Mouse (Mus musculus): ENCODE data around the gene AI661453. TPM values are rescaled to one million over a fixed set of nuclear protein-coding genes. Genes with fewer than 3 reads are reported as not detected.
"Not testable (repeated sequence)": the region's sequence is repeated elsewhere in the genome, so short reads cannot be mapped to it uniquely, and the experiment has no call there.

The AI661453 gene
- total and polyA plus RNA-seq, 3 experiments: not detected

GRCm38 (mm10) chr17:47409897-47410861 lies 26.2 kb upstream of the AI661453 start:
- H3K27me3 ChIP-seq (ENCODE audit: control insufficient read depth in 1 of 2, insufficient read depth in 2 of 2, low read length in 2 of 2); DNase-seq (ENCODE audit: low read depth, low spot score); H3K9ac ChIP-seq (ENCODE audit: control insufficient read depth, low read depth, low read length, poor library complexity, severe bottlenecking): not testable (repeated sequence)

DNA sequence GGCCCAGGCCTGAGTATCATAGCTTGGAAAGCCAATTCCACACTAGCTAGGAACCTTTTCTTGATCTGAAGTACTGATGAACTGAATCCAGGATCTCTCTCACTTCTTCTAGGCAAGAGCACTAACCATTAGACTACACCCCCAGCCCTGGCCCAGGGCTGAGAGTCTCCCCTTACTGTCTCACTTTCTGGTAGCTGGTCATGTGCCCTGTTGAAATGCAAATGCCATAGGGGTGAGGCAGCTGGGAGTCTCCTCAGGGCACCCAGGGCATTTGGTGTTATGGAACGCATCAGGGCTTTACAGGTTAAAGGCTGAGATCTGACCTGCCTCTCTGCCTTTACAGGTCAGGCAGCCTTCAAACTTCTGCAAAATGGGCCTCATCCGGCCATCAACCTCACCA lies 16.2 kb upstream of the AI661453 start:
- no peak overlapping the region for H3K27ac ChIP-seq (ENCODE audit: control insufficient read depth, low read depth, low read length)
- H3K9me3 ChIP-seq (replicated peaks; ENCODE audit: insufficient read depth, low read length): no peaks in the 10 kb centered on the region
- no peaks in the 10 kb centered on the region; a peak in 1 of 4 replicates for H3K27me3 ChIP-seq (ENCODE audit: control insufficient read depth in 1 of 2, insufficient read depth in 2 of 2, low read length in 2 of 2)
- H3K9ac ChIP-seq (ENCODE audit: control insufficient read depth, low read depth, low read length, poor library complexity, severe bottlenecking): no peak overlapping the region
- DNase-seq (ENCODE audit: low read depth, low spot score): no peak
- TF ChIP-seq E2F4 (IDR thresholded peaks at IDR 0.05; ENCODE audit: borderline replicate concordance, low read depth, low read length): no peak
- TF ChIP-seq CHD1 (IDR thresholded peaks at IDR 0.05; ENCODE audit: low read depth, low read length): no peak
- TF ChIP-seq HCFC1 (IDR thresholded peaks at IDR 0.05; ENCODE audit: low read depth, low read length): no peak
- no peak for TF ChIP-seq ELF1 (IDR thresholded peaks at IDR 0.05; ENCODE audit: low read depth, low read length)
- no peaks in the 10 kb centered on the region for H3K36me3 ChIP-seq (ENCODE audit: control insufficient read depth in 1 of 2, insufficient read depth in 2 of 2, low read length in 2 of 2)
- H3K79me2 ChIP-seq (ENCODE audit: control insufficient read depth, insufficient read depth, low read length, poor library complexity): no peaks in the 10 kb centered on the region
- no peaks in the 10 kb centered on the region for H3K4me1 ChIP-seq (ENCODE audit: control insufficient read depth in 1 of 2, insufficient read depth in 2 of 2, low read length in 2 of 2)
- H3K4me3 ChIP-seq (ENCODE audit: control insufficient read depth in 1 of 2, insufficient read depth in 1 of 2, low read depth in 2 of 2, low read length in 2 of 2): no peak overlapping the region

More at GRCm38 (mm10) chr17:47409897-47410861, 26.2 kb upstream of the AI661453 start:
- not testable (repeated sequence) for H3K4me3 ChIP-seq (ENCODE audit: control insufficient read depth in 1 of 2, insufficient read depth in 1 of 2, low read depth in 2 of 2, low read length in 2 of 2); H3K79me2 ChIP-seq (ENCODE audit: control insufficient read depth, insufficient read depth, low read length, poor library complexity); H3K9me3 ChIP-seq (replicated peaks; ENCODE audit: insufficient read depth, low read length); H3K27ac ChIP-seq (ENCODE audit: control insufficient read depth, low read depth, low read length); H3K4me1 ChIP-seq (ENCODE audit: control insufficient read depth in 1 of 2, insufficient read depth in 2 of 2, low read length in 2 of 2); H3K36me3 ChIP-seq (ENCODE audit: control insufficient read depth in 1 of 2, insufficient read depth in 2 of 2, low read length in 2 of 2)

DNA sequence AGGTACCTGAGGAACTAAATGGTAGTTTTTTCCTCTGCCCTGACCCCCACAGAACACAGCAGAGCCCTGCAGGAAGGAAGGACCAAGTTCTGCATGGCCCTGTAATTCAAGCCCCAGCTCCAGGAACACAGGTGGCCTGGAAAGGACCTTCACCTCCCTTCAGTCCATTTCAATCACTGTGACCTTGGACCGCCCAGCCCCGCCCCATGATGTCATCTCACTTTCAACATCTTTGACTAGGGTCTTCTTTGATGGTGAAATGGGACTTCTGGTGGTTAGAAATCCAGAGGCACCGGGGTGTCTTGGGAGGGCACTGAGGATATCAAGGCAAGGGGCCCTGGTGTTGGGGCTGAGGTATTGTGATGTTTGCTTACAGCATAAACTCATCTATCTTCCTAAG lies 14.8 kb upstream of the AI661453 start:
- no peaks in the 10 kb centered on the region for H3K9me3 ChIP-seq (replicated peaks; ENCODE audit: insufficient read depth, low read length)
- no peaks in the 10 kb centered on the region for H3K79me2 ChIP-seq (ENCODE audit: control insufficient read depth, insufficient read depth, low read length, poor library complexity)
- no peaks in the 10 kb centered on the region for H3K36me3 ChIP-seq (ENCODE audit: control insufficient read depth in 1 of 2, insufficient read depth in 2 of 2, low read length in 2 of 2)
- no peak for DNase-seq (ENCODE audit: low read depth, low spot score)
- no peaks in the 10 kb centered on the region; a peak in 1 of 4 replicates for H3K4me1 ChIP-seq (ENCODE audit: control insufficient read depth in 1 of 2, insufficient read depth in 2 of 2, low read length in 2 of 2)
- H3K27me3 ChIP-seq (ENCODE audit: control insufficient read depth in 1 of 2, insufficient read depth in 2 of 2, low read length in 2 of 2): no peaks in the 10 kb centered on the region
- H3K9ac ChIP-seq (ENCODE audit: control insufficient read depth, low read depth, low read length, poor library complexity, severe bottlenecking): no peak overlapping the region
- H3K27ac ChIP-seq (ENCODE audit: control insufficient read depth, low read depth, low read length): no peak overlapping the region
- TF ChIP-seq CHD1 (IDR thresholded peaks at IDR 0.05; ENCODE audit: low read depth, low read length): no peak
- TF ChIP-seq ELF1 (IDR thresholded peaks at IDR 0.05; ENCODE audit: low read depth, low read length): no peak
- no peak for TF ChIP-seq CHD2 (IDR thresholded peaks at IDR 0.05; ENCODE audit: low read length)
- TF ChIP-seq E2F4 (IDR thresholded peaks at IDR 0.05; ENCODE audit: borderline replicate concordance, low read depth, low read length): no peak
- TF ChIP-seq ZMIZ1 (IDR thresholded peaks at IDR 0.05; ENCODE audit: low read depth, low read length): no peak
- no peak for TF ChIP-seq MXI1 (IDR thresholded peaks at IDR 0.05; ENCODE audit: low read depth, low read length)
- TF ChIP-seq JUND (IDR thresholded peaks at IDR 0.05; ENCODE audit: low read depth, low read length): no peak
- TF ChIP-seq POLR2AphosphoS2 (IDR thresholded peaks at IDR 0.05; ENCODE audit: low read length): no peak
- TF ChIP-seq NELFE (IDR thresholded peaks at IDR 0.05; ENCODE audit: low read depth, low read length): no peak
- TF ChIP-seq MYC (IDR thresholded peaks at IDR 0.05; ENCODE audit: low read depth, low read length): no peak
- TF ChIP-seq RAD21 (IDR thresholded peaks at IDR 0.05; ENCODE audit: low read depth, low read length): no peak
- no peak for TF ChIP-seq USF1 (IDR thresholded peaks at IDR 0.05; ENCODE audit: low read depth, low read length)
- no peak for TF ChIP-seq ZNF384 (IDR thresholded peaks at IDR 0.05; ENCODE audit: low read depth, low read length)
- no peak for TF ChIP-seq GATA1 (IDR thresholded peaks at IDR 0.05; ENCODE audit: low read depth, low read length)
- no peak for TF ChIP-seq MYB (IDR thresholded peaks at IDR 0.05; ENCODE audit: low read depth, low read length)
- no peak for TF ChIP-seq MAFK (IDR thresholded peaks at IDR 0.05; ENCODE audit: borderline replicate concordance, low read depth, low read length)
- no peak for TF ChIP-seq MAZ (IDR thresholded peaks at IDR 0.05; ENCODE audit: low read depth, low read length)
- H3K4me3 ChIP-seq (ENCODE audit: control insufficient read depth in 1 of 2, insufficient read depth in 1 of 2, low read depth in 2 of 2, low read length in 2 of 2): no peak overlapping the region

DNA sequence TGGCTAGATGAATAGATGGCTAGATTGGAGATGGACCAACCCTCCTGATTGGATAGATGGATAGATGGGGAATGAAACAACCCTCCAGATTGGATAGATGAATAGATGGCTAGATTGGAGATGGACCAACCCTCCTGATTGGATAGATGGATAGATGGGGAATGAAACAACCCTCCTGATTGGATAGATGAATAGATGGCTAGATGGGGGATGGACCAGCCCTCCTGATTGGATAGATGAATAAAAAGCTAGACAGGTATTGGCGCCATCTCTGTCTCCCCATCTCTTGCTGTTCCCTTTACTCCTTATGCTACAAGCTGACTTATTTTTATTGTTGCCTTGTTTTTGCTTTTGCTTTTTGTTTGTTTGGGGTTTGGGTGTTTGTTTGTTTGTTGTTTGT lies 13.8 kb upstream of the AI661453 start:
- DNase-seq (ENCODE audit: low read depth, low spot score); H3K9ac ChIP-seq (ENCODE audit: control insufficient read depth, low read depth, low read length, poor library complexity, severe bottlenecking): not testable (repeated sequence)

More for the DNA sequence above, 13.8 kb upstream of the AI661453 start:
- not testable (repeated sequence) for H3K27me3 ChIP-seq (ENCODE audit: control insufficient read depth in 1 of 2, insufficient read depth in 2 of 2, low read length in 2 of 2); H3K27ac ChIP-seq (ENCODE audit: control insufficient read depth, low read depth, low read length); H3K4me1 ChIP-seq (ENCODE audit: control insufficient read depth in 1 of 2, insufficient read depth in 2 of 2, low read length in 2 of 2); H3K79me2 ChIP-seq (ENCODE audit: control insufficient read depth, insufficient read depth, low read length, poor library complexity); H3K4me3 ChIP-seq (ENCODE audit: control insufficient read depth in 1 of 2, insufficient read depth in 1 of 2, low read depth in 2 of 2, low read length in 2 of 2); H3K9me3 ChIP-seq (replicated peaks; ENCODE audit: insufficient read depth, low read length); H3K36me3 ChIP-seq (ENCODE audit: control insufficient read depth in 1 of 2, insufficient read depth in 2 of 2, low read length in 2 of 2)
